Mouse (Mus musculus) G1E (cell line): ENCODE results near the gene Sel1l3. TPM values are rescaled to one million over a fixed set of nuclear protein-coding genes. Genes with fewer than 3 reads are reported as not detected.

Experiments used
- ATAC-seq: 2 replicates; pipeline ENCODE4 v1.8.0; 2016; ENCODE audit warnings: mild to moderate bottlenecking; ENCODE audit not compliant: insufficient number of reproducible peaks, poor library complexity, low FRiP score, severe bottlenecking; ENCODE audit errors: extremely low read depth
- DNase-seq: peaks from one replicate; pipeline ENCODE4 v3.0.0; 2012; ENCODE audit warnings: low spot score
- H3K27me3 ChIP-seq: 2 replicates; pipeline ENCODE4 v1.6.1; 2012; ENCODE audit warnings: mild to moderate bottlenecking, low read length, inconsistent platforms; ENCODE audit not compliant: insufficient read depth
- H3K36me3 ChIP-seq: replicated peaks from 2 replicates; pipeline ENCODE3; 2012; ENCODE audit warnings: mild to moderate bottlenecking, inconsistent platforms
- H3K4me1 ChIP-seq: 2 replicates; pipeline ENCODE4 v1.6.1; 2012; ENCODE audit warnings: low read depth, low read length, inconsistent platforms, mixed read lengths; ENCODE audit not compliant: insufficient read depth
- H3K4me3 ChIP-seq: 2 replicates; pipeline ENCODE4 v1.5.1; 2012; ENCODE audit warnings: low read depth, mild to moderate bottlenecking, inconsistent platforms, low read length, moderate library complexity, mixed read lengths
- H3K9me3 ChIP-seq: replicated peaks from 2 replicates; pipeline ENCODE4 v1.6.1; 2012; ENCODE audit warnings: inconsistent platforms
- CTCF ChIP-seq: IDR thresholded peaks from 2 replicates; pipeline ENCODE4 v1.5.1; 2012; ENCODE audit warnings: low read depth, low read length, inconsistent platforms, mixed read lengths
- GATA1 ChIP-seq: IDR thresholded peaks from 2 replicates; pipeline ENCODE4 v1.6.1; 2012; ENCODE audit warnings: borderline replicate concordance, low read length, inconsistent platforms, mixed read lengths
- GATA2 ChIP-seq: IDR thresholded peaks from 2 replicates; pipeline ENCODE4 v1.6.1; 2012; ENCODE audit warnings: low read depth, low read length, inconsistent platforms, borderline replicate concordance
- POLR2AphosphoS5 ChIP-seq: IDR thresholded peaks from 2 replicates; pipeline ENCODE4 v1.6.1; 2012; ENCODE audit warnings: low read depth, low read length, inconsistent platforms; ENCODE audit not compliant: insufficient replicate concordance
- TAL1 ChIP-seq: conservative IDR thresholded peaks from 2 replicates; pipeline ENCODE4 v1.6.1; 2012; ENCODE audit warnings: low read depth, low read length, inconsistent platforms, mixed read lengths
- polyA plus RNA-seq: library from polyadenylated mRNA; stranded (reverse); fragments of >175 nt; gene quantifications from 2 replicates; pipeline ENCODE4 v1.2.3, GENCODE M21; 2012
- total RNA-seq, 2 experiments: library from RNA; stranded (forward) in 1 of 2; stranded (reverse) in 1 of 2; fragments of 200-1000 nt in 1 of 2; fragments of >200 nt in 1 of 2; fragmentation: Nextera tagmentation in 1 of 2; gene quantifications; 2 replicates each; pipeline ENCODE4 v1.2.3; 2014 to 2017

The Sel1l3 gene
- total RNA-seq (2014; fragmentation: Nextera tagmentation) (not detected in 2 replicates), total RNA-seq (2017) (0.12 and 0.44 TPM in 2 replicates), polyA plus RNA-seq (0.04 TPM in 1 of 2 replicates, not detected in the other)

- TF ChIP-seq POLR2AphosphoS5 (no peak), CTCF (no peak), GATA1 (no peak), TAL1 (no peak), GATA2 (no peak)
- Histone ChIP-seq H3K4me1 (no peaks in the 10 kb centered on the region), H3K9me3 (peaks cover 26% of the 10 kb centered on the region), H3K27me3 (no peaks in the 10 kb centered on the region), H3K4me3 (no peak within 1 kb of the TSS; the same call in 1 of the 2 replicates), H3K36me3 (no peaks in the 10 kb centered on the region)
- no peak for ATAC-seq
- DNase-seq = no peak
Observed at GRCm38 (mm10) chr5:53213711-53214352, at the start of gene Sel1l3. Gene Sel1l3 (minus strand): TSS chr5:53213927.

GRCm38 (mm10) chr5:53261999-53262398 lies 48.3 kb upstream of the Sel1l3 start:
- no peak for ATAC-seq
- H3K36me3 ChIP-seq = no peaks in the 10 kb centered on the region
- no peaks in the 10 kb centered on the region for H3K9me3 ChIP-seq
- no peak overlapping the region for H3K4me3 ChIP-seq
- no peak for TF ChIP-seq GATA1
- TF ChIP-seq CTCF = no peak
- TF ChIP-seq POLR2AphosphoS5 = no peak
- no peak for TF ChIP-seq TAL1
- peaks cover 11% of the 10 kb centered on the region for H3K4me1 ChIP-seq
- peaks cover 3% of the 10 kb centered on the region for H3K27me3 ChIP-seq
- DNase-seq = no peak

GRCm38 (mm10) chr5:53259894-53260293 lies 46.2 kb upstream of the Sel1l3 start:
- ATAC-seq (no peak), DNase-seq (no peak)
- H3K9me3 ChIP-seq = no peaks in the 10 kb centered on the region
- H3K27me3 ChIP-seq = peaks cover 3% of the 10 kb centered on the region
- no peaks in the 10 kb centered on the region for H3K4me1 ChIP-seq
- TF ChIP-seq CTCF (no peak), POLR2AphosphoS5 (no peak), GATA2 (no peak), TAL1 (no peak), GATA1 (no peak)
- H3K4me3 ChIP-seq = no peak overlapping the region
- H3K36me3 ChIP-seq = no peaks in the 10 kb centered on the region

- H3K4me1 ChIP-seq = no peaks in the 10 kb centered on the region
- no peak for DNase-seq
- no peaks in the 10 kb centered on the region for H3K9me3 ChIP-seq
- TF ChIP-seq GATA1 = no peak
- no peak for TF ChIP-seq CTCF
- ATAC-seq = no peak
- no peaks in the 10 kb centered on the region for H3K36me3 ChIP-seq
- no peak overlapping the region for H3K4me3 ChIP-seq
- peaks cover 6% of the 10 kb centered on the region for H3K27me3 ChIP-seq
Observed at GRCm38 (mm10) chr5:53258038-53258786, 44.5 kb upstream of the Sel1l3 start.

GRCm38 (mm10) chr5:53254821-53255220 lies 41.1 kb upstream of the Sel1l3 start:
- no peak for ATAC-seq

GRCm38 (mm10) chr5:53254154-53254553 lies 40.4 kb upstream of the Sel1l3 start:
- no peak for TF ChIP-seq CTCF
- TF ChIP-seq POLR2AphosphoS5 = no peak
- TF ChIP-seq GATA2 = no peak
- TF ChIP-seq TAL1 = no peak
- TF ChIP-seq GATA1 = no peak
- Histone ChIP-seq H3K9me3 (no peaks in the 10 kb centered on the region), H3K36me3 (no peaks in the 10 kb centered on the region)

More at GRCm38 (mm10) chr5:53254821-53255220, 41.1 kb upstream of the Sel1l3 start:
- Histone ChIP-seq H3K4me1 (no peaks in the 10 kb centered on the region), H3K4me3 (no peak overlapping the region), H3K27me3 (peaks cover 6% of the 10 kb centered on the region), H3K36me3 (no peaks in the 10 kb centered on the region), H3K9me3 (no peaks in the 10 kb centered on the region)
- TF ChIP-seq CTCF = no peak
- no peak for TF ChIP-seq GATA2
- no peak for TF ChIP-seq TAL1
- no peak for TF ChIP-seq POLR2AphosphoS5
- TF ChIP-seq GATA1 = no peak
- DNase-seq = no peak

More at GRCm38 (mm10) chr5:53254154-53254553, 40.4 kb upstream of the Sel1l3 start:
- ATAC-seq (no peak), DNase-seq (no peak)
- H3K4me1 ChIP-seq = no peaks in the 10 kb centered on the region
- peaks cover 6% of the 10 kb centered on the region for H3K27me3 ChIP-seq
- no peak overlapping the region for H3K4me3 ChIP-seq
